ENCODE assay signal across 8 mouse cellular contexts in the genomic region with DNA sequence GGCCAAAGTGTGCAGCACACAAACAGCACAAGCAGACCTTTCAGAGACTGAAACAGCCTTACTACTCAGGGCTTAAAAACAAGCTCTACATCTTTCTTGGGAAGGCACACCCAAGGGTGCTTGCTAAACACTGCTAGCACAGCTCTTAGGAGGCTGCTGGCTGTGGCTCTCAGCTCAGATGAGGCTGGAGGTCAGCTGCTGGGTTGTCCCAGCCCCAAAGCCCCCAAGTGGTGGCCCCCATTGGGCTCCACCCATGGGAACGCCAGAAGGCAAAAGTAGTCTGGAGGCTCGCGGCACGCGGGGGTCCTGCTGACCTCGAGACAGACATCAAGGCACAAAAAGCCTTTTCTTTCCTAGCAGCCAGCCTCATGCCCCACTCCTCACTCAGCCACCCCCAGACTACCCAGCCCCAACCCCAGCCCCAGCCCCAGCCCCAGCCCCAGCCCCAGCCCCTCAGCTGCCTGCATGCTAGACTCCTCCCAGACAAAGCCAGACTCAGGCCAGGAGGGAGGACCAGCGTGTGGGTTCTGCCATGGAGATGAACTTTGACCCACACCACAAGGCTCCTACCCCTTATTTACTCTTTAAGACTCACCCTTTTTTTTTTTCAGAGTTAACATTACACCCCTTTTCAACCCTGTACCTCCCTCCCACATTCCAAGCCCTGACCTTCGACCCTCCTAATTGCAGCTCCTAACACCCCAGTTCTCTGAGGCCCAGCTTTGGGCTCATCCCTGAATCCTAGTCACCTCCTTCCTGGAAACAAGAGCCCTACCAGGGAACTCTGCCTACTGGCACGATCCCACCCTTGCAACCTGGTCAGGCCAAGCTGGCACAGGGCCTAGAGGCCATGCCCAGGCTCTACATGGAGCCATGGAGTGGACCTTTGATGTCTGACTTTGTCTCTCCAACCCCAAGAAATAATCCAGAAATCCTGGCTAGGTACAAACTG. TPM values are rescaled to one million over a fixed set of nuclear protein-coding genes. Genes with fewer than 3 reads are reported as not detected.
DNase-seq lines count a peak whose midpoint lies in the region; ATAC-seq and TF ChIP-seq lines count a peak whose summit lies in the region.

No protein-coding gene starts in this region.

- no peak overlapping the region for H3K4me2 ChIP-seq in lung, embryonic 15.5 days
- no peak overlapping the region for H3K4me2 ChIP-seq in embryonic facial prominence, embryonic 14.5 days (ENCODE audit: low read depth, low read length)
- H3K4me2 ChIP-seq in kidney, embryonic 14.5 days (replicated peaks; ENCODE audit: low read depth, low read length): no peak overlapping the region
- H3K4me2 ChIP-seq in midbrain, postnatal 0 days (ENCODE audit: low read depth, low read length, poor library complexity, severe bottlenecking): no peak overlapping the region

- H3K27ac ChIP-seq in lung, embryonic 15.5 days: peak overlapping the region; percentile 97
- H3K27ac ChIP-seq in embryonic facial prominence, embryonic 14.5 days (replicated peaks; ENCODE audit: low read depth, low read length): peak overlapping the region; percentile 48; the same call in 1 of the 2 replicates
- H3K27ac ChIP-seq in kidney, embryonic 14.5 days (ENCODE audit: low read depth, low read length): peak overlapping the region; percentile 93; the same call in 1 of the 2 replicates
- 0 out of 2 replicates have a peak overlapping the region, but pooled peaks have one; percentile 12 for H3K27ac ChIP-seq in midbrain, postnatal 0 days (ENCODE audit: low read depth, low read length)

- peaks cover 88% of the 10 kb centered on the region for H3K4me1 ChIP-seq in lung, embryonic 15.5 days
- peaks cover 48% of the 10 kb centered on the region for H3K4me1 ChIP-seq in embryonic facial prominence, embryonic 14.5 days (ENCODE audit: control insufficient read depth, insufficient read depth, low read length)
- H3K4me1 ChIP-seq in kidney, embryonic 14.5 days (ENCODE audit: control insufficient read depth, insufficient read depth, low read length): peaks cover 70% of the 10 kb centered on the region
- peaks cover 9% of the 10 kb centered on the region for H3K4me1 ChIP-seq in midbrain, postnatal 0 days (ENCODE audit: insufficient read depth, low read length)

- WGBS in lung, embryonic 15.5 days: 30% methylated on average over 9 of the region's 9 CpGs
- WGBS in embryonic facial prominence, embryonic 14.5 days: 24% methylated on average over 9 of the region's 9 CpGs
- WGBS in kidney, embryonic 14.5 days: 25% methylated on average over 9 of the region's 9 CpGs
- 14% methylated on average over 9 of the region's 9 CpGs for WGBS in midbrain, postnatal 0 days

- no peak overlapping the region for H3K4me3 ChIP-seq in lung, embryonic 15.5 days
- no peak overlapping the region for H3K4me3 ChIP-seq in embryonic facial prominence, embryonic 14.5 days (ENCODE audit: low read depth, low read length)
- no peak overlapping the region for H3K4me3 ChIP-seq in kidney, embryonic 14.5 days (ENCODE audit: low read length)
- no peak overlapping the region for H3K4me3 ChIP-seq in midbrain, postnatal 0 days (ENCODE audit: low read depth, low read length)

- no peak for TF ChIP-seq CTCF in midbrain, postnatal 0 days (IDR thresholded peaks at IDR 0.05)

- no peaks in the 10 kb centered on the region for H3K27me3 ChIP-seq in lung, embryonic 15.5 days
- no peaks in the 10 kb centered on the region for H3K27me3 ChIP-seq in embryonic facial prominence, embryonic 14.5 days (replicated peaks; ENCODE audit: control insufficient read depth, insufficient read depth, low read length)
- no peaks in the 10 kb centered on the region for H3K27me3 ChIP-seq in kidney, embryonic 14.5 days (ENCODE audit: control insufficient read depth, insufficient read depth, low read length)
- no peaks in the 10 kb centered on the region for H3K27me3 ChIP-seq in midbrain, postnatal 0 days (ENCODE audit: insufficient read depth, low read length)

- DNase-seq in lung, postnatal 4 days: no peak
- DNase-seq in embryonic facial prominence, embryonic 14.5 days (ENCODE audit: low spot score): no peak
- no peak for DNase-seq in midbrain, postnatal 0 days (ENCODE audit: low spot score)
- no peak for DNase-seq in ovary, postnatal 36 days (ENCODE audit: low spot score)
- no peak for DNase-seq in c-Kit-positive CD71-positive TER-119-positive erythroid progenitor cells, embryonic 14.5 days (ENCODE audit: low spot score)
- DNase-seq in thymus, postnatal 0 days (ENCODE audit: low spot score): no peak

- no peaks in the 10 kb centered on the region for H3K9me3 ChIP-seq in lung, embryonic 15.5 days
- H3K9me3 ChIP-seq in embryonic facial prominence, embryonic 14.5 days (ENCODE audit: control insufficient read depth, low read length): no peaks in the 10 kb centered on the region
- H3K9me3 ChIP-seq in kidney, embryonic 14.5 days (ENCODE audit: control insufficient read depth, low read length): no peaks in the 10 kb centered on the region
- no peaks in the 10 kb centered on the region for H3K9me3 ChIP-seq in midbrain, postnatal 0 days (ENCODE audit: low read length)

- peaks cover 8% of the 10 kb centered on the region; the same call in 1 of the 2 replicates for H3K36me3 ChIP-seq in lung, embryonic 15.5 days
- peaks cover 43% of the 10 kb centered on the region for H3K36me3 ChIP-seq in embryonic facial prominence, embryonic 14.5 days (ENCODE audit: control insufficient read depth, insufficient read depth, low read length)
- peaks cover 29% of the 10 kb centered on the region for H3K36me3 ChIP-seq in kidney, embryonic 14.5 days (ENCODE audit: control insufficient read depth, insufficient read depth, low read length)
- peaks cover 29% of the 10 kb centered on the region for H3K36me3 ChIP-seq in midbrain, postnatal 0 days (ENCODE audit: insufficient read depth, low read length)

- ATAC-seq in lung, embryonic 15.5 days (ENCODE audit: borderline replicate concordance, extremely low read depth, low FRiP score, low TSS enrichment): no peak
- ATAC-seq in embryonic facial prominence, embryonic 14.5 days (ENCODE audit: low read depth): no peak
- ATAC-seq in kidney, embryonic 14.5 days (ENCODE audit: low FRiP score, low TSS enrichment): no peak
- no peak for ATAC-seq in midbrain, postnatal 0 days (ENCODE audit: low FRiP score)

- no peak overlapping the region for H3K9ac ChIP-seq in lung, embryonic 15.5 days
- H3K9ac ChIP-seq in embryonic facial prominence, embryonic 14.5 days (ENCODE audit: low read depth, low read length): no peak overlapping the region; the same call in 1 of the 2 replicates
- H3K9ac ChIP-seq in kidney, embryonic 14.5 days (ENCODE audit: low read depth, low read length): no peak overlapping the region
- H3K9ac ChIP-seq in midbrain, postnatal 0 days (replicated peaks; ENCODE audit: low read length, poor library complexity, severe bottlenecking): no peak overlapping the region

RNA-seq across cellular contexts. Expression of a gene that starts 57.4 kb away (rescaled TPM):
- polyA plus RNA-seq in lung, embryonic 15.5 days (2015; fragmentation: Nextera tagmentation; extraction: Ambion mirVana): not detected in 2 replicates
- not detected in 2 replicates for polyA plus RNA-seq in embryonic facial prominence, embryonic 14.5 days (2014; fragmentation: Nextera tagmentation; extraction: Ambion mirVana)
- not detected in 2 replicates for polyA plus RNA-seq in kidney, embryonic 14.5 days (2014; fragmentation: Nextera tagmentation; extraction: Ambion mirVana)
- total RNA-seq in midbrain, postnatal 0 days (2014; rRNA removed): not detected in 2 replicates
- not detected in 2 replicates for polyA plus RNA-seq in midbrain, postnatal 0 days (2015; fragmentation: Nextera tagmentation; extraction: Ambion mirVana)
- polyA plus RNA-seq in thymus, postnatal 0 days (2015; fragmentation: Nextera tagmentation; extraction: Ambion mirVana): not detected in 2 replicates

Comparison
In these comparisons a context has a peak if more than half of its experiments do, and no peak if none do; other contexts are left out.
1. H3K27ac ChIP-seq: peak in every context shown above with its lines; median percentile 97 in lung, embryonic 15.5 days; 93 in kidney, embryonic 14.5 days; 48 in embryonic facial prominence, embryonic 14.5 days; 12 in midbrain, postnatal 0 days.